In genomic region chr1:61310063-61310760, GRCm38 (mm10) we compare ENCODE assay signal across 22 mouse cellular contexts.
DNase-seq lines count a peak whose midpoint lies in the region; ATAC-seq and TF ChIP-seq lines count a peak whose summit lies in the region.
"Had no signal": no experiment of that assay in that cellular context is flagged by ENCODE, and none has a peak within 500 bp of the region (broad histone marks: within the 10 kb centered on the region; RNA-seq: fewer than 3 reads in every experiment).

No protein-coding gene starts in this region.

- H3K9me3 ChIP-seq in forebrain, embryonic 13.5 days (replicated peaks): no peaks in the 10 kb centered on the region
- no peaks in the 10 kb centered on the region for H3K9me3 ChIP-seq in forebrain, embryonic 11.5 days (ENCODE audit: control insufficient read depth, low read length)
- H3K9me3 ChIP-seq in hindbrain, embryonic 16.5 days (ENCODE audit: control insufficient read depth, low read length): no peaks in the 10 kb centered on the region
- H3K9me3 ChIP-seq in hindbrain, embryonic 13.5 days: no peaks in the 10 kb centered on the region
- H3K9me3 ChIP-seq in midbrain, postnatal 0 days (ENCODE audit: low read length): no peaks in the 10 kb centered on the region
- H3K9me3 ChIP-seq in midbrain, embryonic 13.5 days: no peaks in the 10 kb centered on the region
- H3K9me3 ChIP-seq in forebrain, postnatal 0 days (ENCODE audit: low read length): no peaks in the 10 kb centered on the region
- H3K9me3 ChIP-seq: embryonic facial prominence, embryonic 15.5 days; G1E; intestine, embryonic 15.5 days; limb, embryonic 12.5 days; liver, embryonic 15.5 days had no signal

- H3K4me1 ChIP-seq in forebrain, embryonic 13.5 days: no peaks in the 10 kb centered on the region
- H3K4me1 ChIP-seq in forebrain, embryonic 11.5 days (replicated peaks; ENCODE audit: control insufficient read depth, insufficient read depth, low read length): no peaks in the 10 kb centered on the region
- no peaks in the 10 kb centered on the region for H3K4me1 ChIP-seq in hindbrain, embryonic 16.5 days (ENCODE audit: control insufficient read depth, insufficient read depth, low read depth, low read length)
- peaks cover 9% of the 10 kb centered on the region; the same call in 1 of the 2 replicates for H3K4me1 ChIP-seq in hindbrain, embryonic 13.5 days (replicated peaks)
- H3K4me1 ChIP-seq in midbrain, postnatal 0 days (ENCODE audit: insufficient read depth, low read length): no peaks in the 10 kb centered on the region
- H3K4me1 ChIP-seq in midbrain, embryonic 13.5 days (replicated peaks): no peaks in the 10 kb centered on the region
- H3K4me1 ChIP-seq in forebrain, postnatal 0 days (ENCODE audit: insufficient read depth): no peaks in the 10 kb centered on the region
- H3K4me1 ChIP-seq: embryonic facial prominence, embryonic 15.5 days; intestine, embryonic 15.5 days; liver, embryonic 15.5 days had no signal

- H3K27me3 ChIP-seq in forebrain, embryonic 13.5 days: peaks cover 49% of the 10 kb centered on the region
- peaks cover 26% of the 10 kb centered on the region for H3K27me3 ChIP-seq in forebrain, embryonic 11.5 days (ENCODE audit: control insufficient read depth, insufficient read depth, low read length)
- H3K27me3 ChIP-seq in hindbrain, embryonic 16.5 days (replicated peaks; ENCODE audit: control insufficient read depth, insufficient read depth, low read length): no peaks in the 10 kb centered on the region
- peaks cover 25% of the 10 kb centered on the region for H3K27me3 ChIP-seq in hindbrain, embryonic 13.5 days
- no peaks in the 10 kb centered on the region; the same call in 1 of the 2 replicates for H3K27me3 ChIP-seq in midbrain, postnatal 0 days (ENCODE audit: insufficient read depth, low read length)
- H3K27me3 ChIP-seq in midbrain, embryonic 13.5 days: peaks cover 13% of the 10 kb centered on the region
- no peaks in the 10 kb centered on the region for H3K27me3 ChIP-seq in forebrain, postnatal 0 days (ENCODE audit: insufficient read depth, low read length)
- H3K27me3 ChIP-seq: embryonic facial prominence, embryonic 15.5 days; intestine, embryonic 15.5 days; limb, embryonic 12.5 days; liver, embryonic 15.5 days had no signal

- 69% methylated on average over 3 of the region's 3 CpGs for WGBS in forebrain, embryonic 13.5 days
- WGBS in forebrain, embryonic 11.5 days: 93% methylated on average over 3 of the region's 3 CpGs
- 77% methylated on average over 3 of the region's 3 CpGs for WGBS in hindbrain, embryonic 16.5 days
- 75% methylated on average over 3 of the region's 3 CpGs for WGBS in hindbrain, embryonic 13.5 days
- WGBS in midbrain, postnatal 0 days: 69% methylated on average over 3 of the region's 3 CpGs
- 75% methylated on average over 3 of the region's 3 CpGs for WGBS in midbrain, embryonic 13.5 days
- WGBS in forebrain, postnatal 0 days: 42% methylated on average over 3 of the region's 3 CpGs

- H3K4me3 ChIP-seq in forebrain, embryonic 13.5 days: no peak overlapping the region
- H3K4me3 ChIP-seq in forebrain, embryonic 11.5 days (ENCODE audit: low read depth, low read length): no peak overlapping the region
- no peak overlapping the region for H3K4me3 ChIP-seq in hindbrain, embryonic 16.5 days (ENCODE audit: low read length)
- H3K4me3 ChIP-seq in hindbrain, embryonic 13.5 days: no peak overlapping the region
- H3K4me3 ChIP-seq in midbrain, postnatal 0 days (ENCODE audit: low read depth, low read length): no peak overlapping the region
- no peak overlapping the region for H3K4me3 ChIP-seq in midbrain, embryonic 13.5 days (replicated peaks)
- no peak overlapping the region for H3K4me3 ChIP-seq in forebrain, postnatal 0 days (ENCODE audit: low read depth, low read length)
- H3K4me3 ChIP-seq: embryonic facial prominence, embryonic 15.5 days; gastrocnemius, adult 2 months; intestine, embryonic 15.5 days; left cerebral cortex, adult 2 months; limb, embryonic 12.5 days; liver, embryonic 15.5 days had no signal

- no peak for TF ChIP-seq CTCF in midbrain, postnatal 0 days (IDR thresholded peaks at IDR 0.05)
- no peak for TF ChIP-seq CTCF in forebrain, postnatal 0 days (IDR thresholded peaks at IDR 0.05; ENCODE audit: low read depth)

- H3K4me2 ChIP-seq in forebrain, embryonic 13.5 days: no peak overlapping the region
- no peak overlapping the region for H3K4me2 ChIP-seq in forebrain, embryonic 11.5 days (ENCODE audit: low read depth, low read length, severe bottlenecking)
- H3K4me2 ChIP-seq in hindbrain, embryonic 16.5 days (ENCODE audit: low read length): no peak overlapping the region
- no peak overlapping the region for H3K4me2 ChIP-seq in hindbrain, embryonic 13.5 days
- H3K4me2 ChIP-seq in midbrain, postnatal 0 days (ENCODE audit: low read depth, low read length, poor library complexity, severe bottlenecking): no peak overlapping the region
- H3K4me2 ChIP-seq in midbrain, embryonic 13.5 days (replicated peaks): no peak overlapping the region
- H3K4me2 ChIP-seq in forebrain, postnatal 0 days (ENCODE audit: low read depth): no peak overlapping the region
- H3K4me2 ChIP-seq: embryonic facial prominence, embryonic 15.5 days; intestine, embryonic 15.5 days; limb, embryonic 12.5 days; liver, embryonic 15.5 days; lung, embryonic 14.5 days had no signal

- ATAC-seq in forebrain, embryonic 13.5 days: peak; percentile 24; the same call in 1 of the 2 replicates
- ATAC-seq in forebrain, embryonic 11.5 days (replicated peaks; ENCODE audit: low FRiP score): no peak
- peak; percentile 80 for ATAC-seq in hindbrain, embryonic 16.5 days
- no peak for ATAC-seq in hindbrain, embryonic 13.5 days (ENCODE audit: low FRiP score)
- ATAC-seq in midbrain, postnatal 0 days (ENCODE audit: low FRiP score): no peak
- ATAC-seq in midbrain, embryonic 13.5 days: no peak
- ATAC-seq in forebrain, postnatal 0 days: 0 out of 2 replicates have a peak, but pooled peaks have one; percentile 29
- ATAC-seq: intestine, embryonic 15.5 days; Patski had no signal

- H3K9ac ChIP-seq in forebrain, embryonic 13.5 days: no peak overlapping the region
- no peak overlapping the region for H3K9ac ChIP-seq in forebrain, embryonic 11.5 days (ENCODE audit: low read length)
- H3K9ac ChIP-seq in hindbrain, embryonic 16.5 days (ENCODE audit: low read depth, low read length): no peak overlapping the region
- H3K9ac ChIP-seq in hindbrain, embryonic 13.5 days: no peak overlapping the region
- H3K9ac ChIP-seq in midbrain, postnatal 0 days (replicated peaks; ENCODE audit: low read length, poor library complexity, severe bottlenecking): no peak overlapping the region
- H3K9ac ChIP-seq in midbrain, embryonic 13.5 days (replicated peaks): no peak overlapping the region
- H3K9ac ChIP-seq in forebrain, postnatal 0 days: no peak overlapping the region
- H3K9ac ChIP-seq: embryonic facial prominence, embryonic 15.5 days; intestine, embryonic 15.5 days; limb, embryonic 12.5 days; liver, embryonic 15.5 days; lung, embryonic 14.5 days had no signal

- DNase-seq in forebrain, embryonic 11.5 days (ENCODE audit: low spot score): no peak
- DNase-seq in midbrain, postnatal 0 days (ENCODE audit: low spot score): peak; percentile 70
- DNase-seq in forebrain, postnatal 0 days: peak; percentile 36
- no peak for DNase-seq in testis, postnatal 10 days (ENCODE audit: low spot score)
- DNase-seq: cerebellum, adult 18-20 months; cerebellum, postnatal 10 days; gastrocnemius, adult 2 months; lung, embryonic 14.5 days; lung, postnatal 14 days; retina, postnatal 1 day; right cerebral cortex, postnatal 14 days had no signal

- H3K36me3 ChIP-seq in forebrain, embryonic 13.5 days (ENCODE audit: poor library complexity, severe bottlenecking): no peaks in the 10 kb centered on the region
- H3K36me3 ChIP-seq in forebrain, embryonic 11.5 days (ENCODE audit: control insufficient read depth, insufficient read depth, low read length): no peaks in the 10 kb centered on the region
- H3K36me3 ChIP-seq in hindbrain, embryonic 16.5 days (ENCODE audit: control insufficient read depth, insufficient read depth, low read length): no peaks in the 10 kb centered on the region
- H3K36me3 ChIP-seq in hindbrain, embryonic 13.5 days: no peaks in the 10 kb centered on the region
- H3K36me3 ChIP-seq in midbrain, postnatal 0 days (ENCODE audit: insufficient read depth, low read length): no peaks in the 10 kb centered on the region
- no peaks in the 10 kb centered on the region for H3K36me3 ChIP-seq in midbrain, embryonic 13.5 days
- no peaks in the 10 kb centered on the region for H3K36me3 ChIP-seq in forebrain, postnatal 0 days (ENCODE audit: insufficient read depth)
- H3K36me3 ChIP-seq: embryonic facial prominence, embryonic 15.5 days; G1E; intestine, embryonic 15.5 days; limb, embryonic 12.5 days; liver, embryonic 15.5 days had no signal

- H3K27ac ChIP-seq in forebrain, embryonic 13.5 days: no peak overlapping the region
- H3K27ac ChIP-seq in forebrain, embryonic 11.5 days (ENCODE audit: low read depth, low read length): no peak overlapping the region
- no peak overlapping the region for H3K27ac ChIP-seq in hindbrain, embryonic 16.5 days (ENCODE audit: low read depth, low read length)
- no peak overlapping the region for H3K27ac ChIP-seq in hindbrain, embryonic 13.5 days
- no peak overlapping the region for H3K27ac ChIP-seq in midbrain, postnatal 0 days (ENCODE audit: low read depth, low read length)
- H3K27ac ChIP-seq in midbrain, embryonic 13.5 days: no peak overlapping the region
- no peak overlapping the region for H3K27ac ChIP-seq in forebrain, postnatal 0 days (ENCODE audit: low read depth, low read length)
- H3K27ac ChIP-seq: embryonic facial prominence, embryonic 15.5 days; intestine, embryonic 15.5 days; left cerebral cortex, adult 2 months; limb, embryonic 12.5 days; liver, embryonic 15.5 days had no signal

Comparison
In these comparisons a context has a peak if more than half of its experiments do, and no peak if none do; other contexts are left out.
1. ATAC-seq: peak in forebrain, embryonic 13.5 days (single experiment), hindbrain, embryonic 16.5 days (single experiment) and forebrain, postnatal 0 days (single experiment); none in forebrain, embryonic 11.5 days (single experiment), hindbrain, embryonic 13.5 days (single experiment), midbrain, postnatal 0 days (single experiment) and midbrain, embryonic 13.5 days (single experiment).
2. DNase-seq: peak in midbrain, postnatal 0 days (single experiment) and forebrain, postnatal 0 days (single experiment); none in forebrain, embryonic 11.5 days (single experiment) and testis, postnatal 10 days (single experiment).